Mouse (Mus musculus): ENCODE measurements at regions not wholly inside any gene's neighbourhood (a gene's known extent, or its start where the extent isn't known, plus 50 kb on each side); places are given as distances from the start of the nearest gene placed in this dataset.

GRCm38 (mm10) chr11:112442639-112443038, 339.4 kb upstream of the Sox9 start:
- CTCF ChIA-PET = no interaction called here
- POLR2A ChIA-PET = no interaction called here

DNA sequence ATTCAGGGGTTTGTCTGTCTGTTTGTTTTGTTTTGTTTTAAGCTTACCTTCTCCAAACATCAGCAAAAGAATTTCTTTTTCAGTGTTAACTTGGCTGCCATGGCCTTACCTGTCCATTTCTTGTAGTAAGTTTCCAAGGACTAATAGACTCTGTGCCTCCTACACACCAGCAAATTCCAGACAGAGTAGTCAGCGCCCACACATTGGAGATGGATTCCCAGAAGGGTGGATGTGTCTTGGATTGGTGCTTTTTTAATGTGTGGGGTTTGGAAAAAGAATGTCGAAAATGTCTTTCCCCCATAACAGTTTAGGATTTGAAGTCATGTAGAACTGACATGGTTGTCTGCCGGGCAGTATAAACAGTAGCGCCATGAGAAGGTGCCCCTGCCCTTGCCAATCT, 338.1 kb upstream of the Sox9 start:
- POLR2A ChIA-PET = no interaction called here
- CTCF ChIA-PET = no interaction called here

DNA sequence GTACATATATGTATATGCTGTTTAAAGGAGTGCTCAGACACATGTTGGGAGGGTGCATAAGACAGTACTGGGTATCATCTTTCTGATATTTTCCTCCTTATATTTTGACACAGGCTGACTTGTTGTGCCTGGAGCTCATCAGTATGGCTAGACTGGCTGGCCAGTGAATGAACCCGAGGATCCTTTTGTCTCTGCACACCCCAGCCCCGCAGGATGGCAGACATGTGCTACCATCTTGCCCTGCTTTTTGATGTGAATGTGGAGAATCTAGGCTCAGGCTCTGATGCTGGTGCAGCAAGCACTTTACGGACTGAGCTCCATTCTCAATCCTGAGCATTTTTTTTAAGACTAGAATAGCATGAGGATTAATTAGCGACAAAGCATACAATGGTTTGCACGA, 332.4 kb upstream of the Sox9 start:
- ChIA-PET POLR2A (no interaction called here), CTCF (interaction anchor here in 2 of 4 experiments (0.7 kb wide), 3 partner anchors 87 to 792 kb away, joined by 3 to 6 read pairs (median 3); no protein-coding TSS in a partner anchor)

- POLR2A ChIA-PET = no interaction called here
- CTCF ChIA-PET = interaction anchor here in 2 of 4 experiments (0.7 kb wide), 2 partner anchors 87 to 715 kb away, joined by 3 read pairs; no protein-coding TSS in a partner anchor
These were observed 331.8 kb upstream of the Sox9 start for GRCm38 (mm10) chr11:112450227-112450626.

GRCm38 (mm10) chr11:112458075-112458474, 323.9 kb upstream of the Sox9 start:
- ChIA-PET CTCF (no interaction called here), POLR2A (no interaction called here)

DNA sequence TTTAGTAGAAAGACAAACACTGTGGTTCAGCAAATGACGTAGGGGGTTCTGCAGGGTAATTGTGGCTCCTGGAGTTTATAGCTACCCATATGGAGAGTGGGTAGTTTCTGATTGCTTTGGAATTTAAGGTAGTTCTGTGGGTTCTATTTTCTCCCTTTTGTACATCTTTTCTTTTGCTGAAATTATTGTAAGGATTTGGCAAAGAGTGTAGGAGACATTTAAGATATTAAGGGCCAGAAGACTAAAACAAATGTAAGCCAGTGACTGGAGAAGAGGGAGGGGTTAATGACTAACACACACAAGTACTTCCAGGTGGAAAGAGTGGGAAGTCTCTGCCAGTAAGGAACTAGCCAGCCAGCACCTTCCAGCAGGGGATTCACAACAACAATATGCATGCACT, 318.9 kb upstream of the Sox9 start:
- ChIA-PET CTCF (no interaction called here), POLR2A (no interaction called here)

GRCm38 (mm10) chr11:112464386-112464785, 317.6 kb upstream of the Sox9 start:
- ChIA-PET CTCF (no interaction called here), POLR2A (no interaction called here)

DNA sequence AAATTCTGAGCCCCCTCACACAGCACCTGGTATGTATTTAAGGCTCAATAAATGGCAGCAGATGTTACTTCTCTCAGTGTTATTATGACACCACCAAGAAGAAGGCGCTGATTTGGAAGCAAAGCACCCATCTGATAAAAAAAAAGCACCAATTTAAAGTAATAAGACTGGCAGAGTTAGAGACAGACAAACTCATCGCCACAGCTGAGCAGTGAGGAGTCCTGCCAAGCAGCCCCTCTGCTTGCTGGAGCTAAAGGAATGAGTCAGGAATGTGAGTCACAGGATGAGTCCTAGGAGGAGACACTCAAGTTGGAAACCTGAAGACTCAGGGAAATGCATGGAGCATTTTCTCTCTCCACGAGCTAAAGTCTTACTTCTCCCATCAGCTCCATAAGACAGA, 311.7 kb upstream of the Sox9 start:
- POLR2A ChIA-PET = interaction anchor here in 1 of 4 experiments (0.6 kb wide), 1 partner anchor 256 kb away, joined by 5 read pairs; no protein-coding TSS in a partner anchor
- CTCF ChIA-PET = interaction anchor here in 1 of 4 experiments (0.6 kb wide), 2 partner anchors 19 to 409 kb away, joined by 3 read pairs; no protein-coding TSS in a partner anchor

DNA sequence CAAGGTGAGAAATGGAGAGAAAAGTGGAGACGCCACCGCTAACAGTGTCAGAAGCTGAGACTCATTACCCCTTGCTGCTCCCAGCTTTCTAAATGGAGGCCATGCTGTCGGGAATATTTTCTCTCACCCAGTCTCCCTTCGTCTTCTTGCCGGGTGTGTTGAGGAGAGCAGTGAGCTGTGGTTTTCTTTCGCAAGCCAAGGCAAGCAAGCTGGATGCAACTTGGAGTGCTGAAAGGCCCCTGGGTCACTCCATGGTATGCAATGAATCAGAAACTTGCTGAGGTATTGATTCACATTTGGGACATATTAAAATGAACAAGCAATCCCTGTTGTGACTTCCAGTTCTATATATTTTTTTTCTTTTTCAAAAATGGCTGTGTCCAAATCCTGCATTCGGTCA, 308.8 kb upstream of the Sox9 start:
- POLR2A ChIA-PET = no interaction called here
- CTCF ChIA-PET = no interaction called here

GRCm38 (mm10) chr11:112473681-112474080, 308.3 kb upstream of the Sox9 start:
- POLR2A ChIA-PET = no interaction called here
- CTCF ChIA-PET = no interaction called here

DNA sequence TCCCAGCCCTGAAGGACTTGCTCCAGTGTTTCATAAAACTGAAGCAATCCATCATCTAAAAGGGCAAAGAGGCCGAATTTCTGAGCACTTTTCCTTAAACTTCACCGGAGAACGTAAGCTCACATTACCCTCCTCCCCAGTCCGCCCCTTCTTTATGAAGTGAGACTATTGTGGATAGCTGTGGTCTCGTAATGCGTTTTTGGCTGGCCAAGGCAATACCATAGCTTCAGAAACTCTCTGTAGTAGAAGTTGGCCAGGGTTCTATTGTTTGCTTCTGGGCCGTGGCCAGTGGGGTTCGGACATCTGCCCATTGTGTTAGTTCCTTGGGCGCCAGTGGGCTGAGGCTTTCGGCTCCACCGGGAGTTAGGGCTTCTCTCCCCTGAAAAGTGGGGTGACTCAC, 301.7 kb upstream of the Sox9 start:
- POLR2A ChIA-PET = interaction anchor here in 2 of 4 experiments (0.6 to 0.8 kb wide), 3 partner anchors 15 to 1191 kb away, joined by 3 to 5 read pairs (median 3); partner anchors contain the start of gene Sox9 (in 1 of the 2)

DNA sequence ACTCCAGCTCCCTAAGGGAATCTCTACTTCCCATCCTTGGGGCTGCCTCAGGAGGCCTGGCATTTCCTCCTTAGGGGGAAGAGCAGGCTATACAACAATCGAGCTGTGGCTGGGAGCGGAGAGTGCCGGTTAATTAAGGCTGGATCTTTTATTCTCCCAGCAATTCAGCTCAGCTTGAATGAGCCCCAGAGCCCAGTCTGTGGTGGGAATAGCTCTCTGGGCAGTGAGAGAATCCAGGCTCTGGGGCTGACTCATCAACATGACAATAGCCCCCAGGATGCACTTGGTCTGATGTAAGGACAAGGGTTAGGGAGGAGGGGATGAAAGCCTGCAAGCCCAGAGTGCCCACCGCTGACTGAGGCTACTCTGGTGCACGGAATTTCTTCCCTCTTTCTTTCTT, 280.2 kb upstream of the Sox9 start:
- CTCF ChIA-PET = interaction anchor here in 3 of 4 experiments (0.6 to 0.9 kb wide), 3 partner anchors 663 to 672 kb away, joined by 3 to 5 read pairs (median 3); no protein-coding TSS in a partner anchor
- POLR2A ChIA-PET = no interaction called here

More for the DNA sequence above, 301.7 kb upstream of the Sox9 start:
- CTCF ChIA-PET = no interaction called here

DNA sequence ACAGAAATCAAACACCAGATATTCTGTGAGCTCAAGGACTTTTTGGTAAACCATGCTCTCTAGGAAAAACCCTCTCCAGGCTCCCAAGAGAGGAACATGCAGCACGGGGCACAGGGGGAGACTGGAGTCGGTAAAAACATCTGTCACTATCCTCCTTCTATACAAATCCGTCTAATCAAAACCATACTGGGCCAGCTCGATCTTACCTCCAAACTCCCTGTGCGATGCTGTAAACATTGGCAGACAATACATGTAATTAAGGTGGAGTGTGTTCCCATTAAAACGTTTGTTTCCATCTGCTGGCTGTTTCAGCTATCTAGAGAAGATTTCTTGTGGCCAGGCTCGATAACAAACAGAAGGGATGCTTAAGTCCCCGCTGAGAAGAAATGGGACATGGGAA, 262.9 kb upstream of the Sox9 start:
- CTCF ChIA-PET = no interaction called here
- POLR2A ChIA-PET = interaction anchor here in 1 of 4 experiments (0.6 kb wide), 1 partner anchor 597 kb away, joined by 3 read pairs; no protein-coding TSS in a partner anchor

- ChIA-PET POLR2A (no interaction called here), CTCF (no interaction called here)
These were observed 257.0 kb upstream of the Sox9 start for GRCm38 (mm10) chr11:112524983-112525382.

DNA sequence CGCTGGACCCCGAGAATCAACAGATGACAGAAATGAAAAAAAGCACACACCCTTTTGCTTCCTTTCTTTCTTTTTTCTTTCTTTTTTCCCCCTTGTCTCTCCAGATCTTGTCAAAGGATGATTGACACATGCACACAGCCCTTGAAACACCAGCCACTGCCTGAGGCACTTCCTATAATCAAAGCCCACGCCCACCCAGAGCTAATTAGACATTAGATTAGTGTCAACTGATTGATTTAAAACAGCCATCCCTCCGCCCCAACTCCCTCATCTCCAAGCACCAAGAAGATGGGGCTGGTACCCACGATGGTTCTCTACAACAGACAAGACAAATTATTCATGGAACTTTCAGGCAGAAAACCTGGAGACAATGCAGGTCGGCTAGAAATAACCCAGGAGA, 239.5 kb upstream of the Sox9 start:
- ChIA-PET POLR2A (no interaction called here), CTCF (interaction anchor here in 1 of 4 experiments (0.6 kb wide), 1 partner anchor 268 kb away, joined by 4 read pairs; no protein-coding TSS in a partner anchor)

- ChIA-PET POLR2A (no interaction called here), CTCF (interaction anchor here in 1 of 4 experiments (0.6 kb wide), 1 partner anchor 658 kb away, joined by 3 read pairs; no protein-coding TSS in a partner anchor)
These were observed 238.6 kb upstream of the Sox9 start for GRCm38 (mm10) chr11:112543473-112543872.

- ChIA-PET POLR2A (interaction anchor here in 1 of 4 experiments (0.6 to 0.7 kb wide), 2 partner anchors 282 to 666 kb away, joined by 4 to 6 read pairs; no protein-coding TSS in a partner anchor), CTCF (interaction anchor here in 1 of 4 experiments (0.6 kb wide), 2 partner anchors 38 to 266 kb away, joined by 3 to 9 read pairs; no protein-coding TSS in a partner anchor)
These were observed 236.6 kb upstream of the Sox9 start for GRCm38 (mm10) chr11:112545231-112546010.

DNA sequence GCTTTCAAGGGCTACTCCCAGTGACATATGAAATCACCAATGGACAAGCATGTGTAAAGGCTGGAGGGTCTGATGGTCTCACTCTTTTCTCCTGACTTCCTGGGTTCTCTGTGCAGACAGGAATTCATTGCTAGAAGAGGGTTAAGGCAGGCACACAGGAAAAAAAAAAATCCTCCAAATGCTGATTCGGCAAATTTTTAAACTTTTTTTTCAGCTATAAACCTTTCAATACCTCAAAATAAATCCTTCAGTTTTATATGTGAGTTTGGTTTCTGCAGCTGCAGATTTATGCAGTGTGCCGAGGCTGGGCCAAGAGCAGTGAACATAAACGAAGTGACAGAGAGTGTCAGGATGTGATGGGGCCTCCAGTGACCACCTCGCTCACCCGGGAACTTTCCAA, 235.9 kb upstream of the Sox9 start:
- ChIA-PET CTCF (interaction anchor here in 1 of 4 experiments (0.6 kb wide), 2 partner anchors 37 to 266 kb away, joined by 3 to 9 read pairs; no protein-coding TSS in a partner anchor), POLR2A (no interaction called here)

DNA sequence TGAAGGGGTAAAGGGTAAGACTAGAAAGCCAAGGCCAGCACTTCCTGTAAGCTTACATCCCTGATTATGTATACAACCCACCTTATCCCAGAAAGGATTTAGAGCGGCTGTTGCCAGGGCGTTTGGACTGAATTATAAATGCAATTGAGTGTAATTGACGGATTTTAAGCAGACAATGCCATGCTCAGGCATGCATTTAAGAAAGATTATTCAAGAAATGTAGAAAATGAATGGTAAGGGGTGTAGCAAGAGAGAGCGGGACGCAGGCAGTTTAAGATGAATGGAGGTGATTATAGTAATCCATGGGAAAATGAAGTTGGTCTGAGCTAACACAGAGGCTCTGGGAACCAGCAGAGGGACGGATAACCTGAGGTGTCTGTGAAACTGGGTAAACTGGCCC, 229.2 kb upstream of the Sox9 start:
- POLR2A ChIA-PET = interaction anchor here in 1 of 4 experiments (0.6 kb wide), 1 partner anchor 464 kb away, joined by 3 read pairs; no protein-coding TSS in a partner anchor
- CTCF ChIA-PET = no interaction called here

GRCm38 (mm10) chr11:112563027-112563426, 219.0 kb upstream of the Sox9 start:
- ChIA-PET POLR2A (interaction anchor here in 1 of 4 experiments (0.7 kb wide), 1 partner anchor 1497 kb away, joined by 3 read pairs; no protein-coding TSS in a partner anchor), CTCF (no interaction called here)

Data from embryonic stem cell, embryonic (primary cell).